Mouse (Mus musculus): ENCODE results near the gene Pde7b. TPM values are rescaled to one million over a fixed set of nuclear protein-coding genes. Genes with fewer than 3 reads are reported as not detected.

Gene Pde7b
- polyA plus RNA-seq, 1 experiment = 25.4 TPM

GRCm38 (mm10) chr10:20661684-20662083 is 63.2 kb downstream of the Pde7b start:
- H3K4me1 ChIP-seq (ENCODE audit: control insufficient read depth, insufficient read depth, low read length) = peaks cover 6% of the 10 kb centered on the region; the same call in 1 of the 2 replicates
- TF ChIP-seq POLR2A (IDR thresholded peaks at IDR 0.05; ENCODE audit: extremely low read depth, insufficient read depth, low read length) (no peak), CTCF (IDR thresholded peaks at IDR 0.05; ENCODE audit: extremely low read depth, insufficient read depth, low read length) (no peak)
- no peak overlapping the region for H3K4me3 ChIP-seq (ENCODE audit: insufficient read depth, low read length)
- H3K27ac ChIP-seq (ENCODE audit: insufficient read depth, low read length) = no peak overlapping the region

- TF ChIP-seq CTCF (IDR thresholded peaks at IDR 0.05; ENCODE audit: extremely low read depth, insufficient read depth, low read length) (no peak), POLR2A (IDR thresholded peaks at IDR 0.05; ENCODE audit: extremely low read depth, insufficient read depth, low read length) (no peak)
- Histone ChIP-seq H3K4me3 (ENCODE audit: insufficient read depth, low read length) (no peak overlapping the region), H3K27ac (ENCODE audit: insufficient read depth, low read length) (no peak overlapping the region), H3K4me1 (ENCODE audit: control insufficient read depth, insufficient read depth, low read length) (peaks cover 6% of the 10 kb centered on the region; the same call in 1 of the 2 replicates)
These were observed 65.2 kb downstream of the Pde7b start for GRCm38 (mm10) chr10:20659718-20660117.

- no peak overlapping the region for H3K4me3 ChIP-seq (ENCODE audit: insufficient read depth, low read length)
- H3K4me1 ChIP-seq (ENCODE audit: control insufficient read depth, insufficient read depth, low read length) = peaks cover 6% of the 10 kb centered on the region; the same call in 1 of the 2 replicates
- no peak overlapping the region for H3K27ac ChIP-seq (ENCODE audit: insufficient read depth, low read length)
- no peak for TF ChIP-seq CTCF (IDR thresholded peaks at IDR 0.05; ENCODE audit: extremely low read depth, insufficient read depth, low read length)
- TF ChIP-seq POLR2A (IDR thresholded peaks at IDR 0.05; ENCODE audit: extremely low read depth, insufficient read depth, low read length) = no peak
These were observed 65.6 kb downstream of the Pde7b start for GRCm38 (mm10) chr10:20659268-20659667.

GRCm38 (mm10) chr10:20658716-20659115 is 66.2 kb downstream of the Pde7b start:
- peaks cover 6% of the 10 kb centered on the region; the same call in 1 of the 2 replicates for H3K4me1 ChIP-seq (ENCODE audit: control insufficient read depth, insufficient read depth, low read length)
- no peak overlapping the region for H3K4me3 ChIP-seq (ENCODE audit: insufficient read depth, low read length)
- TF ChIP-seq POLR2A (IDR thresholded peaks at IDR 0.05; ENCODE audit: extremely low read depth, insufficient read depth, low read length) (no peak), CTCF (IDR thresholded peaks at IDR 0.05; ENCODE audit: extremely low read depth, insufficient read depth, low read length) (no peak)
- no peak overlapping the region for H3K27ac ChIP-seq (ENCODE audit: insufficient read depth, low read length)

- H3K27ac ChIP-seq (ENCODE audit: insufficient read depth, low read length) = no peak overlapping the region
- no peak overlapping the region for H3K4me3 ChIP-seq (ENCODE audit: insufficient read depth, low read length)
- H3K4me1 ChIP-seq (ENCODE audit: control insufficient read depth, insufficient read depth, low read length) = peaks cover 6% of the 10 kb centered on the region; the same call in 1 of the 2 replicates
- no peak for TF ChIP-seq POLR2A (IDR thresholded peaks at IDR 0.05; ENCODE audit: extremely low read depth, insufficient read depth, low read length)
- TF ChIP-seq CTCF (IDR thresholded peaks at IDR 0.05; ENCODE audit: extremely low read depth, insufficient read depth, low read length) = no peak
These were observed 67.4 kb downstream of the Pde7b start for GRCm38 (mm10) chr10:20657316-20658081.

GRCm38 (mm10) chr10:20654590-20654989 is 70.3 kb downstream of the Pde7b start:
- no peak overlapping the region for H3K27ac ChIP-seq (ENCODE audit: insufficient read depth, low read length)
- peaks cover 6% of the 10 kb centered on the region; the same call in 1 of the 2 replicates for H3K4me1 ChIP-seq (ENCODE audit: control insufficient read depth, insufficient read depth, low read length)
- no peak overlapping the region for H3K4me3 ChIP-seq (ENCODE audit: insufficient read depth, low read length)
- TF ChIP-seq CTCF (IDR thresholded peaks at IDR 0.05; ENCODE audit: extremely low read depth, insufficient read depth, low read length) (no peak), POLR2A (IDR thresholded peaks at IDR 0.05; ENCODE audit: extremely low read depth, insufficient read depth, low read length) (no peak)

- no peak for TF ChIP-seq POLR2A (IDR thresholded peaks at IDR 0.05; ENCODE audit: extremely low read depth, insufficient read depth, low read length)
- no peak for TF ChIP-seq CTCF (IDR thresholded peaks at IDR 0.05; ENCODE audit: extremely low read depth, insufficient read depth, low read length)
- no peak overlapping the region for H3K4me3 ChIP-seq (ENCODE audit: insufficient read depth, low read length)
These were observed 70.7 kb downstream of the Pde7b start for GRCm38 (mm10) chr10:20654187-20654586.

GRCm38 (mm10) chr10:20653299-20653698 is 71.6 kb downstream of the Pde7b start:
- no peak for TF ChIP-seq CTCF (IDR thresholded peaks at IDR 0.05; ENCODE audit: extremely low read depth, insufficient read depth, low read length)
- no peak for TF ChIP-seq POLR2A (IDR thresholded peaks at IDR 0.05; ENCODE audit: extremely low read depth, insufficient read depth, low read length)
- Histone ChIP-seq H3K4me3 (ENCODE audit: insufficient read depth, low read length) (no peak overlapping the region), H3K4me1 (ENCODE audit: control insufficient read depth, insufficient read depth, low read length) (0 out of 2 replicates have a peak, but pooled peaks cover 4% of the 10 kb centered on the region), H3K27ac (ENCODE audit: insufficient read depth, low read length) (no peak overlapping the region)

More at GRCm38 (mm10) chr10:20654187-20654586, 70.7 kb downstream of the Pde7b start:
- peaks cover 4% of the 10 kb centered on the region; the same call in 1 of the 2 replicates for H3K4me1 ChIP-seq (ENCODE audit: control insufficient read depth, insufficient read depth, low read length)
- H3K27ac ChIP-seq (ENCODE audit: insufficient read depth, low read length) = no peak overlapping the region

GRCm38 (mm10) chr10:20636381-20636780 is 88.5 kb downstream of the Pde7b start:
- no peak for TF ChIP-seq CTCF (IDR thresholded peaks at IDR 0.05; ENCODE audit: extremely low read depth, insufficient read depth, low read length)
- TF ChIP-seq POLR2A (IDR thresholded peaks at IDR 0.05; ENCODE audit: extremely low read depth, insufficient read depth, low read length) = no peak
- no peak overlapping the region for H3K27ac ChIP-seq (ENCODE audit: insufficient read depth, low read length)
- no peak overlapping the region for H3K4me3 ChIP-seq (ENCODE audit: insufficient read depth, low read length)
- no peaks in the 10 kb centered on the region for H3K4me1 ChIP-seq (ENCODE audit: control insufficient read depth, insufficient read depth, low read length)

GRCm38 (mm10) chr10:20633085-20633415 is 91.8 kb downstream of the Pde7b start:
- Histone ChIP-seq H3K4me3 (ENCODE audit: insufficient read depth, low read length) (no peak overlapping the region), H3K27ac (ENCODE audit: insufficient read depth, low read length) (no peak overlapping the region)

More at GRCm38 (mm10) chr10:20633085-20633415, 91.8 kb downstream of the Pde7b start:
- H3K4me1 ChIP-seq (ENCODE audit: control insufficient read depth, insufficient read depth, low read length) = no peaks in the 10 kb centered on the region; the same call in 1 of the 2 replicates
- no peak for TF ChIP-seq POLR2A (IDR thresholded peaks at IDR 0.05; ENCODE audit: extremely low read depth, insufficient read depth, low read length)
